ENCODE assay signal across 24 mouse cellular contexts in genomic region chr8:3485192-3485591, GRCm38 (mm10). TPM values are rescaled to one million over a fixed set of nuclear protein-coding genes. Genes with fewer than 3 reads are reported as not detected.
DNase-seq lines count a peak whose midpoint lies in the region; ATAC-seq and TF ChIP-seq lines count a peak whose summit lies in the region.
"Had no signal": no experiment of that assay in that cellular context is flagged by ENCODE, and none has a peak within 500 bp of the region (broad histone marks: within the 10 kb centered on the region; RNA-seq: fewer than 3 reads in every experiment).

No protein-coding gene starts in this region.

- no peaks in the 10 kb centered on the region for H3K36me3 ChIP-seq in kidney, embryonic 14.5 days (ENCODE audit: control insufficient read depth, insufficient read depth, low read length)
- H3K36me3 ChIP-seq in midbrain, embryonic 12.5 days: no peaks in the 10 kb centered on the region
- H3K36me3 ChIP-seq in midbrain, embryonic 10.5 days: no peaks in the 10 kb centered on the region
- H3K36me3 ChIP-seq in thymus, adult 2 months (ENCODE audit: control insufficient read depth, insufficient read depth, low read length): no peaks in the 10 kb centered on the region
- H3K36me3 ChIP-seq: forebrain, embryonic 12.5 days; limb, embryonic 13.5 days had no signal

- no peaks in the 10 kb centered on the region for H3K27me3 ChIP-seq in kidney, embryonic 14.5 days (ENCODE audit: control insufficient read depth, insufficient read depth, low read length)
- no peaks in the 10 kb centered on the region for H3K27me3 ChIP-seq in midbrain, embryonic 12.5 days
- H3K27me3 ChIP-seq in midbrain, embryonic 10.5 days (ENCODE audit: low read depth, poor library complexity, severe bottlenecking): no peaks in the 10 kb centered on the region
- no peaks in the 10 kb centered on the region for H3K27me3 ChIP-seq in thymus, adult 2 months (ENCODE audit: control insufficient read depth, insufficient read depth, low read length)
- H3K27me3 ChIP-seq: forebrain, embryonic 12.5 days; limb, embryonic 13.5 days had no signal

- WGBS in kidney, embryonic 14.5 days: 23% methylated on average over 5 of the region's 5 CpGs
- WGBS in midbrain, embryonic 12.5 days: 40% methylated on average over 5 of the region's 5 CpGs
- 34% methylated on average over 5 of the region's 5 CpGs for WGBS in midbrain, embryonic 10.5 days
- 44% methylated on average over 5 of the region's 5 CpGs for WGBS in thymus, adult 2 months

- TF ChIP-seq POLR2A in thymus, adult 2 months (IDR thresholded peaks at IDR 0.05; ENCODE audit: control insufficient read depth, extremely low read depth, insufficient read depth, low read length, poor library complexity): no peak

- H3K9me3 ChIP-seq in kidney, embryonic 14.5 days (ENCODE audit: control insufficient read depth, low read length): no peaks in the 10 kb centered on the region
- H3K9me3 ChIP-seq in midbrain, embryonic 12.5 days: no peaks in the 10 kb centered on the region
- H3K9me3 ChIP-seq in midbrain, embryonic 10.5 days (replicated peaks): no peaks in the 10 kb centered on the region; the same call in 1 of the 2 replicates
- H3K9me3 ChIP-seq: forebrain, embryonic 12.5 days; limb, embryonic 13.5 days had no signal

- H3K9ac ChIP-seq in kidney, embryonic 14.5 days (ENCODE audit: low read depth, low read length): no peak overlapping the region
- H3K9ac ChIP-seq in midbrain, embryonic 12.5 days (replicated peaks): no peak overlapping the region
- H3K9ac ChIP-seq: forebrain, embryonic 12.5 days; limb, embryonic 13.5 days; liver, embryonic 14.5 days; lung, embryonic 14.5 days had no signal

- ATAC-seq in kidney, embryonic 14.5 days (ENCODE audit: low FRiP score, low TSS enrichment): 0 out of 2 replicates have a peak, but pooled peaks have one; percentile 33
- 0 out of 2 replicates have a peak, but pooled peaks have one; percentile 49 for ATAC-seq in midbrain, embryonic 12.5 days (ENCODE audit: low FRiP score, low read depth)

- DNase-seq in kidney, adult 18-20 months: no peak
- DNase-seq in midbrain, embryonic 10.5 days (ENCODE audit: low spot score): no peak
- peak; percentile 66 for DNase-seq in ES-CJ7 (ENCODE audit: low read depth, low spot score)
- peak; percentile 64 for DNase-seq in ZHBTc4 (ENCODE audit: low read depth, low spot score)
- DNase-seq in thymus, adult 2 months: no peak
- DNase-seq: adrenal gland, adult 8-10 months; cerebellum, adult 11-12 months; cerebellum, postnatal 10 days; gastrocnemius, adult 2 months; heart, postnatal 4 days; kidney, adult 8-10 months; kidney, postnatal 4 days; layer of hippocampus, adult 9-11 months; lung, embryonic 14.5 days; lung, postnatal 4 days; right cerebral cortex, postnatal 25 days; spleen, adult 18-20 months had no signal

- no peak overlapping the region for H3K27ac ChIP-seq in kidney, embryonic 14.5 days (ENCODE audit: low read depth, low read length)
- H3K27ac ChIP-seq in midbrain, embryonic 12.5 days (replicated peaks): no peak overlapping the region
- no peak overlapping the region for H3K27ac ChIP-seq in midbrain, embryonic 10.5 days (replicated peaks)
- H3K27ac ChIP-seq in thymus, adult 2 months (ENCODE audit: control insufficient read depth, insufficient read depth, low read length): no peak overlapping the region
- H3K27ac ChIP-seq: forebrain, embryonic 12.5 days; gastrocnemius, adult 2 months; limb, embryonic 13.5 days; liver, embryonic 14.5 days had no signal

- no peak overlapping the region for H3K4me2 ChIP-seq in kidney, embryonic 14.5 days (replicated peaks; ENCODE audit: low read depth, low read length)
- no peak overlapping the region for H3K4me2 ChIP-seq in midbrain, embryonic 12.5 days (replicated peaks)
- H3K4me2 ChIP-seq: forebrain, embryonic 12.5 days; limb, embryonic 13.5 days; lung, embryonic 14.5 days had no signal

- H3K4me3 ChIP-seq in kidney, embryonic 14.5 days (ENCODE audit: low read length): no peak overlapping the region
- H3K4me3 ChIP-seq in midbrain, embryonic 12.5 days: no peak overlapping the region
- no peak overlapping the region for H3K4me3 ChIP-seq in midbrain, embryonic 10.5 days
- H3K4me3 ChIP-seq in thymus, adult 2 months (ENCODE audit: control insufficient read depth, insufficient read depth, low read length): no peak overlapping the region
- H3K4me3 ChIP-seq: forebrain, embryonic 12.5 days; gastrocnemius, adult 2 months; limb, embryonic 13.5 days had no signal

- no peak for TF ChIP-seq CTCF in thymus, adult 2 months (IDR thresholded peaks at IDR 0.05; ENCODE audit: borderline replicate concordance, control insufficient read depth, extremely low read depth, insufficient read depth, low read length, poor library complexity)

- H3K4me1 ChIP-seq in kidney, embryonic 14.5 days (ENCODE audit: control insufficient read depth, insufficient read depth, low read length): no peaks in the 10 kb centered on the region
- no peaks in the 10 kb centered on the region for H3K4me1 ChIP-seq in midbrain, embryonic 12.5 days
- H3K4me1 ChIP-seq in midbrain, embryonic 10.5 days: no peaks in the 10 kb centered on the region
- peaks cover 2% of the 10 kb centered on the region; the same call in 1 of the 2 replicates for H3K4me1 ChIP-seq in thymus, adult 2 months (replicated peaks; ENCODE audit: control insufficient read depth, insufficient read depth, low read length)
- H3K4me1 ChIP-seq: forebrain, embryonic 12.5 days; limb, embryonic 13.5 days had no signal

RNA-seq across cellular contexts. Expression of gene Zfp358, which starts 7.7 kb away (rescaled TPM):
- polyA plus RNA-seq in kidney, embryonic 14.5 days (2014; fragmentation: Nextera tagmentation; extraction: Ambion mirVana): 27.9 and 47.9 TPM in 2 replicates
- 82.8 and 89.5 TPM in 2 replicates for polyA plus RNA-seq in midbrain, embryonic 12.5 days (2016; fragmentation: Nextera tagmentation; extraction: Ambion mirVana)
- polyA plus RNA-seq in midbrain, embryonic 10.5 days (2016; fragmentation: Nextera tagmentation; extraction: Ambion mirVana): 69.4 and 80.0 TPM in 2 replicates
- polyA plus RNA-seq in thymus, adult 2 months (2012; rRNA removed): 75.9 and 76.7 TPM in 2 replicates

RNA-seq across cellular contexts. Expression of gene Tex45, which starts 14.5 kb away (rescaled TPM):
- not detected in 2 replicates for polyA plus RNA-seq in kidney, embryonic 14.5 days (2014; fragmentation: Nextera tagmentation; extraction: Ambion mirVana)
- polyA plus RNA-seq in midbrain, embryonic 12.5 days (2016; fragmentation: Nextera tagmentation; extraction: Ambion mirVana): 0.19 and 0.25 TPM in 2 replicates
- not detected in 2 replicates for polyA plus RNA-seq in midbrain, embryonic 10.5 days (2016; fragmentation: Nextera tagmentation; extraction: Ambion mirVana)
- 0.20 TPM in 1 of 2 replicates, not detected in the other for polyA plus RNA-seq in thymus, adult 2 months (2012; rRNA removed)
- polyA plus RNA-seq: C2C12; forebrain, embryonic 12.5 days; heart, embryonic 16.5 days; limb, embryonic 13.5 days; lung, embryonic 14.5 days had no signal

RNA-seq across cellular contexts. Expression of gene Mcoln1, which starts 15.1 kb away (rescaled TPM):
- polyA plus RNA-seq in kidney, embryonic 14.5 days (2014; fragmentation: Nextera tagmentation; extraction: Ambion mirVana): 29.3 and 39.9 TPM in 2 replicates
- 74.9 and 79.3 TPM in 2 replicates for polyA plus RNA-seq in midbrain, embryonic 12.5 days (2016; fragmentation: Nextera tagmentation; extraction: Ambion mirVana)
- polyA plus RNA-seq in midbrain, embryonic 10.5 days (2016; fragmentation: Nextera tagmentation; extraction: Ambion mirVana): 62.0 and 69.6 TPM in 2 replicates
- 312 and 481 TPM in 2 replicates for polyA plus RNA-seq in thymus, adult 2 months (2012; rRNA removed)

RNA-seq across cellular contexts. Expression of gene Pex11g, which starts 17.7 kb away (rescaled TPM):
- polyA plus RNA-seq in kidney, embryonic 14.5 days (2014; fragmentation: Nextera tagmentation; extraction: Ambion mirVana): 3.7 and 4.4 TPM in 2 replicates
- polyA plus RNA-seq in midbrain, embryonic 12.5 days (2016; fragmentation: Nextera tagmentation; extraction: Ambion mirVana): 3.3 and 3.4 TPM in 2 replicates
- 4.5 and 4.8 TPM in 2 replicates for polyA plus RNA-seq in midbrain, embryonic 10.5 days (2016; fragmentation: Nextera tagmentation; extraction: Ambion mirVana)
- polyA plus RNA-seq in thymus, adult 2 months (2012; rRNA removed): 3.1 TPM in 2 replicates

RNA-seq across cellular contexts. Expression of gene Pnpla6, which starts 30.0 kb away (rescaled TPM):
- polyA plus RNA-seq in kidney, embryonic 14.5 days (2014; fragmentation: Nextera tagmentation; extraction: Ambion mirVana): 21.0 and 25.6 TPM in 2 replicates
- 30.5 and 35.0 TPM in 2 replicates for polyA plus RNA-seq in midbrain, embryonic 12.5 days (2016; fragmentation: Nextera tagmentation; extraction: Ambion mirVana)
- 20.0 and 22.2 TPM in 2 replicates for polyA plus RNA-seq in midbrain, embryonic 10.5 days (2016; fragmentation: Nextera tagmentation; extraction: Ambion mirVana)
- 56.1 and 61.6 TPM in 2 replicates for polyA plus RNA-seq in thymus, adult 2 months (2012; rRNA removed)

Comparison
In these comparisons a context has a peak if more than half of its experiments do, and no peak if none do; other contexts are left out.
1. DNase-seq: peak in ES-CJ7 (single experiment) and ZHBTc4 (single experiment); none in kidney, adult 18-20 months (single experiment), midbrain, embryonic 10.5 days (single experiment) and thymus, adult 2 months (single experiment).